Mouse (Mus musculus) cortical plate, adult 2 months (tissue): Measurements from ENCODE around the gene Mmp24.

Experiments used
- CTCF ChIP-seq: fragments of 200-500 bp; IDR thresholded peaks from 2 replicates; pipeline ENCODE4 v1.5.1; 2011; ENCODE audit warnings: mild to moderate bottlenecking, control low read depth, low read length; ENCODE audit not compliant: insufficient read depth; ENCODE audit errors: extremely low read depth
- POLR2A ChIP-seq: fragments of 200-500 bp; IDR thresholded peaks from 2 replicates; pipeline ENCODE4 v1.6.1; 2011; ENCODE audit warnings: mild to moderate bottlenecking, low read length, control low read depth; ENCODE audit not compliant: insufficient read depth; ENCODE audit errors: extremely low read depth

DNA sequence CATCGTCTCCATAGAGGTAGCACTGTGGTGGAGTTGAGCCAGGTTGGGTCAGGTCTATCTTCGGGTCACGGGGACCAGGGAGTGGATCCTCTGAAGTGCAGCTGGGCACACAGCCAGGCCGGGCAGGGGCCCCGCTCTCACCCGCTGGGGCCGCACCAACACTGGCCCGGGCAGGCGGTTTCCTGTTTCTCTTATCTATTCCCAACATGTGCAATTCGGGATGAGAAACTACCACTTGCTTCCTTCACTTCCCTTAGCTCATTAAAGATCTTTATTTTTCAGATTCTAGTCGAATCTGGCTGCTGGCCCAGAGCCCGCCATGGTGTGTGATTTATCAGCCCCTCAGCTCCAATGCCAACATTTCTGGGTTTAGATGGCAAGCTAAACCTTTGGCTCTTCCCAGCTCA, 32.2 kb upstream of the Mmp24 start:
- no peak for TF ChIP-seq CTCF
- no peak for TF ChIP-seq POLR2A
